Mouse (Mus musculus) 3134 (cell line): ENCODE measurements around the gene Foxk2.
"Not testable (repeated sequence)": the region's sequence is repeated elsewhere in the genome, so short reads cannot be mapped to it uniquely, and the experiment has no call there.

Experiments used
- DNase-seq: peaks from one replicate; pipeline ENCODE4 v3.0.0-alpha.2; 2011; ENCODE audit warnings: low spot score; ENCODE audit not compliant: insufficient read length; ENCODE audit errors: extremely low read depth

Foxk2 gene

GRCm38 (mm10) chr11:121277516-121277915 is 17.7 kb downstream of the Foxk2 start:
- no peak for DNase-seq

GRCm38 (mm10) chr11:121278011-121278410 is 18.2 kb downstream of the Foxk2 start:
- no peak for DNase-seq

DNA sequence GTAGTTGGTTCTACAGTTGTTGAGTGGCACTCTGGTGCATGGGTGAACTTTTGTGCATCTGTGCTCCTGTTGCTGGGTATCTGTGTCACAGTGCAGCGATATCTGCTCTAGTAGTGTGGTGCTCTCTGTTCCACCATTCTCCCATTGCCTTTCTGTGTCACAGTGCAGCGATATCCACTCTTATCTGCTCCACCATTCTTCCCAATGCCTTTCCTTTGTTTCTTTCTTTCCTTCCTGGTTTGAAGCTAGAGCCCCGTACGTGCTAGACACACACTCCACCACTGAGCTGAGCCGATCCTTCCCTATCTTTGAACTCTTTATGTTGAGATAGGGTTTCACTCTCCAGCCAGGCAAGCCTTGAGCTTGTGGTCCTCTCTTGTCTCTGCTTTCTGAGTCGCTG is 23.1 kb downstream of the Foxk2 start:
- no peak for DNase-seq

DNA sequence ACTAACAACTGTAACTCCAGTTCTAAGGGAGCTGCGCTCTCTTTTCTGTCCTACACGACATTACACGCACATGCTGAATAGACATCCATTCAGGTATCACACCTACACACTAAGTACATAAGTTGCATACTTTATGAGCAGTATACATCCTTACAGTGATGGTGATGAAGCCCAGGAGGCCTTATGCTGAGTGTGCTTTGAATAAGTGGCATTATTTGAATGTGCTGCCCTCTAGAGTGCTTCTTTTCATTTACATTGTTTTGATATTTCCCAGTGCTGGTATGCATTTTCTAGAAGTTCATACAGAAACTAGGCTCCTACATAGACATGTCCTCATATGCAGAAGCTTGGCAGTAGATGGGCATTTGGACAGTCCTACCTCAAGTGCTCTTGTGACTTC is 30.1 kb downstream of the Foxk2 start:
- no peak for DNase-seq

DNA sequence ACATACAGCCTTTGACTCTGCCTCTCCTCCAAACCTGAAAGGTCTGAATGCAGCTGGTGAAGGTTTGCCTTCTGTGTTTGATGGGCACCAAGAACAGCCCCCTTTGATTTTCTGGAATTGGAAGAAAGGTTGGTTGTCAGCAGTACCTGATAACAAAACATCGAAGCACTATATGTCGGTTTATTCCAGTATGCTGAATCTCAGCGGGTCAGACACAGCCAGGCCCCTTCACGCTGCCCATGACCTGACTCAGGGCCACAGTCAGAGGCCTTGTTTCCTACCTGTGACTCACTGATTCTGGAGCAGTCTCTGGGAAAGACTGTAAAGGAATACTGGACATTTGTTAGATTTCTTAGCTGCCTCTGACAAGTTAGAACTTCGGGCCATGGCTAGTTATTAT is 35.0 kb downstream of the Foxk2 start:
- no peak for DNase-seq

DNA sequence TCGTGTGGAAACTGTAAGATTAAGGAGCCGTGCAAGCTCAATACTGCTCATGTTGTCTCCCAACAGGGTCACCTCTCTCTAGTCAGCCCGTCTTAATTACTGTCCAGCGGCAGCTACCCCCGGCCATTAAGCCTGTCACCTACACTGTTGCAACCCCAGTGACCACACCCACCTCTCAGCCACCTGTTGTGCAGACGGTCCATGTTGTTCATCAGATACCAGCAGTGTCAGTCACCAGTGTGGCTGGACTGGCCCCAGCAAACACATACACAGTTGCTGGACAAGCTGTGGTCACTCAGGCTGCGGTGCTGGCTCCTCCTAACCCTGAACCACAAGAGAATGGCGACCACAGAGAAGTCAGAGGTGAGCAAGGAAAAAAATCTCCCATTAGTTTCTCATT is 38.7 kb downstream of the Foxk2 start:
- DNase-seq, result no peak

GRCm38 (mm10) chr11:121300265-121300664 is 40.5 kb downstream of the Foxk2 start:
- no peak for DNase-seq

- DNase-seq, result no peak
Observed at GRCm38 (mm10) chr11:121305371-121305770, 45.6 kb downstream of the Foxk2 start.

DNA sequence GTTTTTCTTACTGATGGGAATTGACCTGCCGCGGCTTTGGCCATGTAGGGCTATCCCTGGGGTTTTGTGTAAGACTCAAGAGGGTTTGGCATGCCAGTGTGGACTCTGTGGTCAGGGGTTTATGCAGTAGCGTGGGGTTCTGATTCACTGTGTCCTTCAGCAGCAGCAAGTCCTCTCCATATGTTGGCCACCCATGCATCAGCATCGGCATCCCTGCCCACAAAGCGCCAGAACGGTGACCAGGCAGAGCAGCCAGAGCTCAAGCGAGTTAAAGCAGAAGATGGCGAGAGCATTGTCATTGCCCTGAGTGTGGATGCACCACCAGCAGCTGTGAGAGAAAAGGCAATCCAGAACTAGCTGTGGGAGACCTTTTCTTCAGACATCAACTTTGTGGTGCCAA is 46.8 kb downstream of the Foxk2 start:
- DNase-seq, result no peak

DNA sequence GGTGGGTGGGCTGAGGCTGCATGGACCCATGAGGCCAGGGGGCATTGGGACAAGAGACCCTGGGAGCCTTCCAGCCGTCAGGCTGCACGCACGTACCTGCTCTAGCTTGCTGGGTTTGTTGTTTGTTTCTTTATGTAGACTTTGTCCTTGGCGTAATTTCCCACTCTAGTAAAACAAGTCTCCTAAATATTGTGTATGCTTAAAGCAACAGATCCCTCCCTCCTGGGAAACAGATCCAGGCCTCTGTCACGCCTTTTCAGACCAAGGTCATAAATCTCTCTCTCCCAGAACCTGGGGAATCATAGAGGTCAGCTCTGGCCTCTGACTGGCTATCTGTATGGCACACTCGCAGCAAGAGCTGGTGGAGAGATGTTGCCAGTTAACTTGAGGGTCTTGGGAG is 47.9 kb downstream of the Foxk2 start:
- DNase-seq, result not testable (repeated sequence)

GRCm38 (mm10) chr11:121326034-121326433 is 66.2 kb downstream of the Foxk2 start:
- no peak for DNase-seq

- DNase-seq, result no peak
Observed at GRCm38 (mm10) chr11:121326681-121327080, 66.9 kb downstream of the Foxk2 start.

DNA sequence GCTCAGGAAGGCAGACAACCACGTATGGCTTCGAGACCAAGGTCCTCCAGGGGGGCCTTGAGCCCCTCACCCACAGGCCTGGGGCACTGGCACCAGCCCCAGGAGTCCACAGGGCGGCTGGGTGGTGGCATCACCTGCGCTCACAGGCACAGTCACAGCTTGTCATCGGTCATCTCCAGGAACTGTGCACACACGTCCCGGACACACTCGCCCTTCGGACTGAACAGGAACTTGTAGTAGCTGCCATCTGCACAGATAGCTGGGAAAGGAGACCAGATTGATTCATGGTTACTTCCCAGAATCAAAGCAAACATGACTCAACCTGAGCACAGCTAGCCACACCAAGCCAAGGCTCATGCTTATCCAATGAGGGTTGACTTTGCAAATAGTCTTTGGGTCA is 68.4 kb downstream of the Foxk2 start:
- no peak for DNase-seq

DNA sequence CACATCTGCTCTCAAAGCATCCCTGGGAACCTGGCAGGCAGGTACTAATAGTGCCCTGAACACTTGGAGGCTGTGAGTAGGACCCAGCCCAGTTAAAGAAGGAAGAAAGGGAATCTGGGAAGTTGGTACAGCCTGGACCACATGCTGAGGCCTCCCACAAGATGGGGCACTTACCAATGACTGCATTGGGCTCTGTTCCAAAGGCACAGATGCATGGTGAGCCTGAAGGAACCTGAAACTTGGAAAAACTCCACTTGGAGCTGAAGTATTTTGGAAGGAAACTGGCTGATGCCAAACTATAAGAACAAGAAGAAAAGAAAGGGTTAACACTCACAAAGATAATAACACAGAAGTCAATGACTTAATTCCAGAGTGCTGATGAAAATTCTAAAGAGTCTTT is 68.8 kb downstream of the Foxk2 start:
- no peak for DNase-seq

DNA sequence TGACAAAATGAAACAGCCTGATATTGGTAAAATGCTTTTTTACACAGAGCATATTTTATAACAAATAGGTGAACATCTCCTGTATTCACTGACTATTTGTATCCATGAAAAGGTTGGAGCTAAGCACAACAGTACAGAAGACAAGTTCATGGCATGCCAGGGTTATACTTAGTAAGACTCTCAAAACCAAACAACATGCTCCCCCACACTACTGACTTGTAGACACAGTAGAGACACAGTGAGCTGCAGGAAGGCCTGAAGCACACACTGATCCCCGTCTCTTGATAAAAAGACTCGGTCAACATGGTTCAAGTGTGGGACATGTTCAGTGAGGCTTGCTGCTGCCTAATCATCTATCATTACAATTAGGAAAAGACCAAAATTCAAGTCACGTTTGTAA is 71.9 kb downstream of the Foxk2 start:
- DNase-seq, result no peak

DNA sequence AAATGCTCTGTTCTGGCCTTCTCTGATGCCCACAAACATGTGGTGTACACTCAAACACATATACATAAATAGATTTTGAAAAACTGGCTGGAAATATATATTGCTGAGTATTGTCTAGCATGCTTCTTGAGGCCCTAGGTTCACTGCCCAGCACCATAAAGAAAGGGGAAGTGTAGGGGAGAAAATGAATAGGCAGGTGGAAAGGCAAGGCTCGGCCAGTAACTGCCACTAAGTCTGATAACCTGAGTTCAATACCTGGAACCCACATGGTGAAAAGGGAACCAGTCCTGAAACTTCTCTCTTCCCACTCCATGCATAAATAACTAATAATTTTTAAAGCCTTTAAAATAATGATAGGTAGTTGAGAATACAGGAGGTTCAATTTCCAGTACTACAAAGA is 79.9 kb downstream of the Foxk2 start:
- no peak for DNase-seq

GRCm38 (mm10) chr11:121340287-121340686 is 80.5 kb downstream of the Foxk2 start:
- DNase-seq, result no peak

GRCm38 (mm10) chr11:121342423-121342822 is 82.6 kb downstream of the Foxk2 start:
- DNase-seq, result not testable (repeated sequence)

- no peak for DNase-seq
Observed at GRCm38 (mm10) chr11:121347036-121347435, 87.2 kb downstream of the Foxk2 start.

DNA sequence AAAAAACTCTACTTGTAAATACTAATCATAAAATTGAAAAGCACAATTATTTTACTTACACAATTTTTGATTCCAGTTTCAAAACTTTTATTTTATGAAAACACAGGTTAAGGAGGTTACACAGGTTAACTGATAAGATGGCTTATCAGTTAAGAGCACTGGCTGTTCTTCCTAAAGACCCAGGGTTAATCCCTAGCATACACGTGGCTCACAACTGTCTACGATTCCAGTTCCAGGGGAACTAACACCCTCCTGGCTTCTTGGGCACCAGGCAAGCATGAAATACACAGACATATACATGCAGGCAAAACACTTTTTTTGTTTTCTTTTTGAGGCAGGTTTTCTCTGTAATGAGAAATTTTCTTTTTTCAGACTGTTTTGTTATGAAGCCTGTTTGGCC is 88.4 kb downstream of the Foxk2 start:
- DNase-seq, result no peak

GRCm38 (mm10) chr11:121348727-121349126 is 88.9 kb downstream of the Foxk2 start:
- DNase-seq, result not testable (repeated sequence)

- peak; percentile 62 for DNase-seq
Observed at GRCm38 (mm10) chr11:121353326-121354090, 93.7 kb downstream of the Foxk2 start.
